Mouse (Mus musculus): ENCODE results near the gene Hoxd4. TPM values are rescaled to one million over a fixed set of nuclear protein-coding genes. Genes with fewer than 3 reads are reported as not detected.
A peak's percentile ranks its signal among the peaks of the same experiment; 100 is the strongest.

The Hoxd4 gene
- total RNA-seq, 4 experiments from 2014 or later, result 1.1 to 1.9 (median 1.5) TPM

DNA sequence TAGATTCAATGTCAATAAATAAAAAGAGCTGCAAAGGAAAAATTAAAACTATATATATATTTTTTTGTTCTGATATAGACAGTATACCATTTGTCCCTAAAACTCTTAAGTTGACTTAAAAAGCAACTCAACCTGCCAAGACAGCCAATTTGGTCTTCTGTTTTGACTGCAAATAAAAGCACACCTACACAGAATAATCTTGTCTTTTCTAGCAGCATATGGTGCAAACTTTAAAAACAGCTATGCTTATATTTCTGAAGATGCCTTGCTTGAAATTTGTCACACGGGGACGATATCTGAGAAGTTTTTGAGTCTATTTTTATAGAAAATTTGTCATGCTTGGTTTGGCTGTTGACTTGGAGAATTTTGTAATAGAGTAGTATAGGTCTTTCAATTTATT is 62.6 kb downstream of the Hoxd4 start:
- no peak for DNase-seq (ENCODE audit: low spot score in 2 of 2)

DNA sequence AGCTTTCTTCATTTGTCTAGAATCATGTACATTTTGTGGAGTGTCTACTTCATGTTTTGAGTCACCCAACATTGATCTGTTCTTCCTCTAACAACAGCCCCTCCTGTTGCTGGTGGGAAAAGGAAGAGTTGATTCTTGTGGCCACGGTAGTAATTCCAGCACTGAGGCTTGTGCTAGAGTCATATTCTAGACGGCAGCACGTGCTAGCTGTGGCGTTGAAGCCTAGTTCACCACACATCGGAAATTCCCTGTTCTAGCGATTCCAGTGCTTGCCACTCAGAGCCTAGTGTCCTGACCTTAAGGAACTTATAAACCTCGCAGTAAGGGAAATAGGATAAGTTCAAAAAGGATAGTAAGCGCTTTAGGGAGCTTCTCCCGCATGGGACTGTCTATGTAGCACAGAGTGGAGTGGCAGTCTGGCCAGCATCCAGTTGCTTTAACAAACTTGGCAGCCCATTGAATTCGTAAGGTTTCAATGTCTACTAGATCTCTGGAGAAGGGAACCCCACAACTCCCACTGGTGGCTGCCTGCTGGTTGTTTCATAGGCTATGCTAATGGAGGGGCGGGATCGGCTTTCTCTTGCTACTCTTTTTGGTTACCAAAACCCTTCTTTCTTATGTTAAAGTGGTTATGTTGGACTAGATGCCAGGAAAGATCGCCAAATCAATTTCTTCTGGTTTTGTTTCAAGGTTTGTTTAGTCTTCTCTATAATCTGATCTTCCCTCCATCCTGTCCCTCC is 66.0 kb downstream of the Hoxd4 start:
- no peak for DNase-seq (ENCODE audit: low spot score in 2 of 2)

Small RNAs within 50 kb of the gene (microRNA-seq; reads per million reads assigned to microRNA genes)
- not detected for gene Gm44463
- 27,469 reads per million, percentile 95 among the genes with 10 or more reads in this experiment for gene Mir10b

Other genes starting within 250 kb of the Hoxd4 start
- gene Lnpk, start 132.5 kb upstream of the Hoxd4 start, total RNA-seq (2022), result 10 to 100 TPM; 53.3 to 59.6 (median 56.5) TPM
- not detected for gene Evx2, start 52.4 kb upstream of the Hoxd4 start, total RNA-seq (2022)
- not detected for gene Hoxd13, start 43.6 kb upstream of the Hoxd4 start, total RNA-seq (2022)
- gene Hoxd12, start 36.9 kb upstream of the Hoxd4 start, total RNA-seq (2022), result not detected
- not detected for gene Hoxd11, start 32.4 kb upstream of the Hoxd4 start, total RNA-seq (2022)
- gene Hoxd10, start 20.0 kb upstream of the Hoxd4 start, total RNA-seq (2022), result 1 to 10 TPM; 6.1 to 8.5 (median 7.6) TPM
- gene Hoxd9, start 14.2 kb upstream of the Hoxd4 start, total RNA-seq (2022), result 10 to 100 TPM; 22.6 to 27.5 (median 23.7) TPM
- 10 to 100 TPM; 46.8 to 53.5 (median 51.3) TPM for gene Hoxd8, start 7.3 kb upstream of the Hoxd4 start, total RNA-seq (2022)
- gene Hoxd3, start within 50 bp of the Hoxd4 start, total RNA-seq (2022), result under 1 TPM in 2 of 4 experiments, not detected in 2; 0.17 to 0.29 TPM
- gene Gm28230, start 14.8 kb downstream of the Hoxd4 start, total RNA-seq (2022), result under 1 TPM in 1 of 4 experiments, not detected in 3; 0.31 TPM
- gene Hoxd1, start 51.1 kb downstream of the Hoxd4 start, total RNA-seq (2022), result not detected
- 10 to 100 TPM; 25.7 to 33.2 (median 27.7) TPM for gene Mtx2, start 113.9 kb downstream of the Hoxd4 start, total RNA-seq (2022)

Data from gastrocnemius, adult 8-10 months (tissue).